ENCODE assay signal across 17 mouse cellular contexts in genomic region chr14:110190471-110190870, GRCm38 (mm10).
"Had no signal": no experiment of that assay in that cellular context is flagged by ENCODE, and none has a peak within 500 bp of the region (broad histone marks: within the 10 kb centered on the region; RNA-seq: fewer than 3 reads in every experiment).

No protein-coding gene starts in this region.

- H3K9ac ChIP-seq: liver, embryonic 14.5 days; lung, embryonic 14.5 days; neural tube, embryonic 13.5 days; neural tube, embryonic 15.5 days had no signal

- H3K9me3 ChIP-seq: midbrain, embryonic 10.5 days; neural tube, embryonic 13.5 days; neural tube, embryonic 15.5 days had no signal

- H3K36me3 ChIP-seq: midbrain, embryonic 10.5 days; neural tube, embryonic 13.5 days; neural tube, embryonic 15.5 days had no signal

- H3K4me3 ChIP-seq: midbrain, embryonic 10.5 days; myocyte; neural tube, embryonic 13.5 days; neural tube, embryonic 15.5 days had no signal

- H3K27me3 ChIP-seq: neural tube, embryonic 13.5 days; neural tube, embryonic 15.5 days had no signal

- DNase-seq: lung, adult 18-20 months; lung, embryonic 14.5 days; lung, postnatal 10 days; lung, postnatal 4 days; retina, postnatal 1 day; right cerebral cortex, adult 18-20 months; right cerebral cortex, postnatal 25 days; right cerebral cortex, postnatal 4 days; spleen, adult 18-20 months; thymus, adult 2 months; thymus, postnatal 25 days; thymus, postnatal 4 days had no signal

- H3K27ac ChIP-seq: liver, embryonic 14.5 days; midbrain, embryonic 10.5 days; neural tube, embryonic 13.5 days; neural tube, embryonic 15.5 days had no signal

- H3K4me1 ChIP-seq: midbrain, embryonic 10.5 days; neural tube, embryonic 13.5 days; neural tube, embryonic 15.5 days had no signal

- H3K4me2 ChIP-seq: lung, embryonic 14.5 days; neural tube, embryonic 13.5 days; neural tube, embryonic 15.5 days had no signal
